Mouse (Mus musculus) CH12.LX (cell line): ENCODE results near the gene Rdx.

Source experiments
- BHLHE40 ChIP-seq: IDR thresholded peaks from 2 replicates; pipeline ENCODE4 v1.6.1; 2011; ENCODE audit warnings: mild to moderate bottlenecking, low read depth, low read length, improper control_type of control experiment
- CTCF ChIP-seq, 2 experiments: IDR thresholded peaks in 1 of 2; conservative IDR thresholded peaks in 1 of 2; 2 replicates each; pipeline ENCODE4 v1.5.1; 2011 to 2012; ENCODE audit warnings: low read depth in 2 of 2, low read length in 2 of 2, improper control_type of control experiment in 1 of 2, inconsistent platforms in 1 of 2, mild to moderate bottlenecking in 1 of 2, moderate library complexity in 1 of 2
- E2F4 ChIP-seq: IDR thresholded peaks from 2 replicates; pipeline ENCODE4 v1.6.1; 2011; ENCODE audit warnings: low read depth, low read length, improper control_type of control experiment; ENCODE audit not compliant: insufficient replicate concordance
- ELF1 ChIP-seq: IDR thresholded peaks from 2 replicates; pipeline ENCODE4 v1.6.1; 2014; ENCODE audit warnings: low read depth, mild to moderate bottlenecking, inconsistent platforms, low read length, improper control_type of control experiment
- EP300 ChIP-seq: IDR thresholded peaks from 2 replicates; pipeline ENCODE4 v1.6.1; 2011; ENCODE audit warnings: low read length, improper control_type of control experiment
- GABPA ChIP-seq: IDR thresholded peaks from 2 replicates; pipeline ENCODE4 v1.6.1; 2012; ENCODE audit warnings: low read depth, low read length, improper control_type of control experiment, inconsistent platforms; ENCODE audit not compliant: insufficient replicate concordance
- MAZ ChIP-seq: IDR thresholded peaks from 2 replicates; pipeline ENCODE4 v1.6.1; 2012; ENCODE audit warnings: low read depth, mild to moderate bottlenecking, inconsistent platforms, low read length, improper control_type of control experiment, moderate library complexity
- PAX5 ChIP-seq: IDR thresholded peaks from 2 replicates; pipeline ENCODE4 v1.6.1; 2012; ENCODE audit warnings: low read length, inconsistent platforms, mixed read lengths
- POLR2A ChIP-seq: IDR thresholded peaks from 2 replicates; pipeline ENCODE4 v1.6.1; 2011; ENCODE audit warnings: low read depth, mild to moderate bottlenecking, improper control_type of control experiment, low read length
- USF1 ChIP-seq: IDR thresholded peaks from 2 replicates; pipeline ENCODE4 v1.6.1; 2014; ENCODE audit warnings: low read depth, mild to moderate bottlenecking, inconsistent platforms, low read length, improper control_type of control experiment
- ZNF384 ChIP-seq: IDR thresholded peaks from 2 replicates; pipeline ENCODE4 v1.6.1; 2012; ENCODE audit warnings: low read depth, low read length, improper control_type of control experiment, inconsistent platforms

GRCm38 (mm10) chr9:52104225-52104615 lies 57.2 kb downstream of the Rdx start:
- TF ChIP-seq BHLHE40 (no peak), ELF1 (no peak), USF1 (no peak), GABPA (no peak), POLR2A (no peak), PAX5 (no peak), ZNF384 (no peak), EP300 (no peak), MAZ (no peak), CTCF (conservative IDR thresholded peaks at IDR 0.05 in 1 of 2, IDR thresholded peaks at IDR 0.05 in 1 of 2; ENCODE audit: low read depth in 2 of 2, low read length in 2 of 2) (no peak), E2F4 (no peak)
